Mouse (Mus musculus) liver, postnatal 0 days (tissue): ENCODE data around the gene Qdpr. TPM values are rescaled to one million over a fixed set of nuclear protein-coding genes. Genes with fewer than 3 reads are reported as not detected.

ENCODE experiments used
- ATAC-seq: fragments of 200-750 bp; cut with Nextera tagmentation; 2 replicates; pipeline ENCODE4 v1.8.0; 2017; ENCODE audit warnings: mild to moderate bottlenecking, moderate library complexity
- DNase-seq: peaks from one replicate; pipeline ENCODE4 v3.0.0-alpha.2; 2016
- H3K27ac ChIP-seq: fragments of 300-500 bp; sonication (generic); 2 replicates; pipeline ENCODE4 v1.5.1; 2014; ENCODE audit warnings: antibody characterized with exemption, moderate library complexity, mild to moderate bottlenecking, low read depth
- H3K27me3 ChIP-seq: fragments of 300-500 bp; sonication (generic); 2 replicates; pipeline ENCODE4 v1.6.1; 2014; ENCODE audit warnings: low read length, control low read depth, mixed read lengths; ENCODE audit not compliant: insufficient read depth
- H3K36me3 ChIP-seq: fragments of 300-500 bp; sonication (generic); replicated peaks from 2 replicates; pipeline ENCODE4 v1.6.1; 2014; ENCODE audit warnings: mild to moderate bottlenecking, control low read depth, low read length, moderate library complexity, mixed read lengths; ENCODE audit not compliant: insufficient read depth
- H3K4me1 ChIP-seq: fragments of 300-500 bp; sonication (generic); 2 replicates; pipeline ENCODE4 v1.6.1; 2014; ENCODE audit warnings: antibody characterized with exemption, mild to moderate bottlenecking, control low read depth; ENCODE audit not compliant: insufficient read depth
- H3K4me2 ChIP-seq: fragments of 300-500 bp; sonication (generic); 2 replicates; pipeline ENCODE4 v1.6.1; 2014; ENCODE audit warnings: low read depth, mild to moderate bottlenecking, low read length, moderate library complexity, mixed read lengths
- H3K4me3 ChIP-seq: fragments of 300-500 bp; sonication (generic); 2 replicates; pipeline ENCODE4 v1.5.1; 2014; ENCODE audit warnings: low read depth, low read length
- H3K9ac ChIP-seq: fragments of 300-500 bp; sonication (generic); replicated peaks from 2 replicates; pipeline ENCODE4 v1.6.1; 2014; ENCODE audit warnings: mild to moderate bottlenecking, moderate library complexity
- H3K9me3 ChIP-seq: fragments of 300-500 bp; sonication (generic); 2 replicates; pipeline ENCODE4 v1.6.1; 2016; ENCODE audit warnings: mild to moderate bottlenecking, control low read depth, low read length, mixed read lengths
- CTCF ChIP-seq: sonication (generic); IDR thresholded peaks from 2 replicates; pipeline ENCODE4 v1.5.1; 2016; ENCODE audit warnings: antibody characterized with exemption, low read depth
- EP300 ChIP-seq: IDR thresholded peaks from 2 replicates; pipeline ENCODE4 v1.6.1; 2016; ENCODE audit warnings: antibody characterized with exemption, low read depth, mild to moderate bottlenecking
- WGBS: fragments of 180-500 bp; shearing (Covaris S2); extraction: QIAGEN DNeasy Blood & Tissue Kit; methylation state at CpG from one replicate; pipeline ENCODE4 v1.1.7; 2014; ENCODE audit not compliant: insufficient replicate concordance; 5-methylcytosine and 5-hydroxymethylcytosine counted together
- polyA plus RNA-seq: library from polyadenylated mRNA; unstranded; fragments of >200 nt; fragmentation: Nextera tagmentation; extraction: Ambion mirVana; gene quantifications from 2 replicates; pipeline ENCODE4 v1.2.1, GENCODE M21; 2015

Qdpr gene
- polyA plus RNA-seq, 1 experiment from 2014 or later = 202 TPM

- DNase-seq (no peak), ATAC-seq (no peak)
- H3K27ac ChIP-seq = no peak overlapping the region
- 39% methylated on average over 3 of the region's 3 CpGs for WGBS
- no peak for TF ChIP-seq EP300
- no peak for TF ChIP-seq CTCF
- no peak overlapping the region for H3K4me3 ChIP-seq
- H3K4me1 ChIP-seq = peaks cover 3% of the 10 kb centered on the region; the same call in 1 of the 2 replicates
- no peaks in the 10 kb centered on the region for H3K9me3 ChIP-seq
- no peak overlapping the region for H3K9ac ChIP-seq
- no peaks in the 10 kb centered on the region for H3K27me3 ChIP-seq
- no peak overlapping the region for H3K4me2 ChIP-seq
- H3K36me3 ChIP-seq = no peaks in the 10 kb centered on the region
Measured at GRCm38 (mm10) chr5:45417859-45418443, 32.1 kb downstream of the Qdpr start.

GRCm38 (mm10) chr5:45416478-45416877, 33.6 kb downstream of the Qdpr start:
- DNase-seq = no peak
- no peaks in the 10 kb centered on the region for H3K9me3 ChIP-seq
- H3K4me1 ChIP-seq = no peaks in the 10 kb centered on the region
- H3K27me3 ChIP-seq = no peaks in the 10 kb centered on the region
- H3K4me3 ChIP-seq = no peak overlapping the region
- H3K36me3 ChIP-seq = no peaks in the 10 kb centered on the region
- ATAC-seq = no peak
- WGBS = 70% methylated on average over 3 of the region's 3 CpGs
- TF ChIP-seq CTCF (no peak), EP300 (no peak)
- H3K9ac ChIP-seq = no peak overlapping the region
- H3K4me2 ChIP-seq = no peak overlapping the region
- no peak overlapping the region for H3K27ac ChIP-seq

- Histone ChIP-seq H3K4me1 (no peaks in the 10 kb centered on the region), H3K36me3 (no peaks in the 10 kb centered on the region), H3K9me3 (no peaks in the 10 kb centered on the region), H3K27ac (no peak overlapping the region), H3K4me3 (no peak overlapping the region), H3K4me2 (no peak overlapping the region), H3K27me3 (no peaks in the 10 kb centered on the region), H3K9ac (no peak overlapping the region)
- WGBS = 43% methylated on average over 2 of the region's 2 CpGs
- no peak for DNase-seq
- no peak for TF ChIP-seq CTCF
- TF ChIP-seq EP300 = no peak
- 0 out of 2 replicates have a peak, but pooled peaks have one; percentile 40 for ATAC-seq
Measured at GRCm38 (mm10) chr5:45406129-45406528, 43.9 kb downstream of the Qdpr start.

GRCm38 (mm10) chr5:45402632-45403031, 47.4 kb downstream of the Qdpr start:
- peak; percentile 87 for TF ChIP-seq CTCF
- TF ChIP-seq EP300 = no peak
- H3K4me1 ChIP-seq = no peaks in the 10 kb centered on the region
- 23% methylated on average over 11 of the region's 11 CpGs for WGBS
- no peaks in the 10 kb centered on the region for H3K9me3 ChIP-seq
- peak; percentile 69 for DNase-seq
- H3K27ac ChIP-seq = no peak overlapping the region
- ATAC-seq = no peak
- H3K4me3 ChIP-seq = no peak overlapping the region
- H3K36me3 ChIP-seq = no peaks in the 10 kb centered on the region
- no peak overlapping the region for H3K4me2 ChIP-seq
- H3K27me3 ChIP-seq = no peaks in the 10 kb centered on the region
- H3K9ac ChIP-seq = no peak overlapping the region

GRCm38 (mm10) chr5:45384034-45384812, 65.8 kb downstream of the Qdpr start:
- H3K9me3 ChIP-seq = no peaks in the 10 kb centered on the region
- H3K4me3 ChIP-seq = no peak overlapping the region
- no peak overlapping the region for H3K27ac ChIP-seq
- ATAC-seq (no peak), DNase-seq (no peak)
- no peaks in the 10 kb centered on the region for H3K36me3 ChIP-seq
- TF ChIP-seq EP300 (no peak), CTCF (no peak)
- no peak overlapping the region for H3K4me2 ChIP-seq
- 63% methylated on average over 2 of the region's 2 CpGs for WGBS
- H3K4me1 ChIP-seq = no peaks in the 10 kb centered on the region
- H3K9ac ChIP-seq = no peak overlapping the region
- H3K27me3 ChIP-seq = no peaks in the 10 kb centered on the region

Other genes starting within 250 kb of the Qdpr start
- gene Clrn2, start 3.5 kb upstream of the Qdpr start, polyA plus RNA-seq = not detected in 2 replicates
- 50.3 and 50.8 TPM in 2 replicates for gene Lap3, start 43.1 kb upstream of the Qdpr start, polyA plus RNA-seq
- gene Med28, start 70.0 kb upstream of the Qdpr start, polyA plus RNA-seq = 70.5 and 72.2 TPM in 2 replicates
- 0.06 and 0.07 TPM in 2 replicates for gene Fam184b, start 189.4 kb upstream of the Qdpr start, polyA plus RNA-seq
- 20.3 and 24.1 TPM in 2 replicates for gene Ncapg, start 219.7 kb upstream of the Qdpr start, polyA plus RNA-seq